Mouse (Mus musculus) kidney, embryonic 15.5 days (tissue): ENCODE measurements around the gene Rfx7. TPM values are rescaled to one million over a fixed set of nuclear protein-coding genes. Genes with fewer than 3 reads are reported as not detected.

Experiments used
- microRNA-seq: library from miRNA; unstranded; fragments of <30 nt; microRNA quantifications from one replicate; pipeline ENCODE4, GENCODE M21; 2016
- polyA plus RNA-seq: library from polyadenylated mRNA; unstranded; fragments of >200 nt; fragmentation: Nextera tagmentation; extraction: Ambion mirVana; gene quantifications from 2 replicates; pipeline ENCODE4 v1.2.1, GENCODE M21; 2015

Gene Rfx7
- polyA plus RNA-seq, 1 experiment from 2014 or later = 13.5 TPM

Small RNA genes within 50 kb of the gene (microRNA-seq; reads per million reads assigned to microRNA genes)
- not detected for gene Gm28010

Other genes with a start within 250 kb of the Rfx7 start
- gene Mns1, start 94.2 kb upstream of the Rfx7 start, polyA plus RNA-seq = 33.3 and 33.6 TPM in 2 replicates
- gene Tex9, start 40.0 kb upstream of the Rfx7 start, polyA plus RNA-seq = 34.4 and 37.3 TPM in 2 replicates
- gene Nedd4, start 130.1 kb downstream of the Rfx7 start, polyA plus RNA-seq = 647 and 670 TPM in 2 replicates